Mouse (Mus musculus) neutrophil, adult 5-6 weeks (primary cell): ENCODE results near the gene Maml3. TPM values are rescaled to one million over a fixed set of nuclear protein-coding genes. Genes with fewer than 3 reads are reported as not detected.
A peak's percentile ranks its signal among the peaks of the same experiment; 100 is the strongest.

ENCODE experiments used
- ATAC-seq: fragments of 151-379, 151-347 bp; 2 replicates; pipeline ENCODE4 v1.8.0; 2017; ENCODE audit warnings: mild to moderate bottlenecking, moderate TSS enrichment; ENCODE audit not compliant: insufficient number of reproducible peaks, poor library complexity, low FRiP score, severe bottlenecking; ENCODE audit errors: extremely low read depth
- total RNA-seq: library from RNA; stranded (forward); fragments of 200-1000 nt; gene quantifications from 2 replicates; pipeline ENCODE4 v1.2.3, GENCODE M21; 2017

Gene Maml3
- total RNA-seq = 11.5 and 11.9 TPM in 2 replicates

GRCm38 (mm10) chr3:52104636-52105151 is at the start of gene Maml3:
Maml3 (minus strand) TSS chr3:52105076.
- peak; percentile 48 for ATAC-seq

GRCm38 (mm10) chr3:52151155-52151554 is 46.3 kb upstream of the Maml3 start:
- ATAC-seq = no peak

- ATAC-seq = no peak
Observed at GRCm38 (mm10) chr3:52148301-52148700, 43.4 kb upstream of the Maml3 start.

- no peak for ATAC-seq
Observed at GRCm38 (mm10) chr3:52144776-52145460, 40.0 kb upstream of the Maml3 start.

- ATAC-seq = no peak
Observed at GRCm38 (mm10) chr3:52143017-52143416, 38.1 kb upstream of the Maml3 start.

- ATAC-seq = no peak
Observed at GRCm38 (mm10) chr3:52140162-52140561, 35.3 kb upstream of the Maml3 start.

GRCm38 (mm10) chr3:52125421-52125820 is 20.5 kb upstream of the Maml3 start:
- ATAC-seq = no peak

GRCm38 (mm10) chr3:52120858-52121257 is 16.0 kb upstream of the Maml3 start:
- no peak for ATAC-seq

- ATAC-seq = no peak
Observed at GRCm38 (mm10) chr3:52119216-52119615, 14.3 kb upstream of the Maml3 start.

- ATAC-seq = no peak
Observed at GRCm38 (mm10) chr3:52115421-52115820, 10.5 kb upstream of the Maml3 start.

GRCm38 (mm10) chr3:52108027-52108426 is 3.2 kb upstream of the Maml3 start:
- ATAC-seq = no peak

GRCm38 (mm10) chr3:52105156-52105555 is 280 bp upstream of the Maml3 start:
- no peak for ATAC-seq

- no peak for ATAC-seq
Observed at GRCm38 (mm10) chr3:52104208-52104607, 668 bp downstream of the Maml3 start.

- no peak for ATAC-seq
Observed at GRCm38 (mm10) chr3:52103531-52104181, 1.2 kb downstream of the Maml3 start.

- ATAC-seq = peak; percentile 10
Observed at GRCm38 (mm10) chr3:52102601-52103530, 2.0 kb downstream of the Maml3 start.

GRCm38 (mm10) chr3:52101977-52102600 is 2.8 kb downstream of the Maml3 start:
- peak; percentile 78 for ATAC-seq

- no peak for ATAC-seq
Observed at GRCm38 (mm10) chr3:52101401-52101976, 3.4 kb downstream of the Maml3 start.

- ATAC-seq = no peak
Observed at GRCm38 (mm10) chr3:52100926-52101325, 4.0 kb downstream of the Maml3 start.

- ATAC-seq = no peak
Observed at GRCm38 (mm10) chr3:52100306-52100705, 4.6 kb downstream of the Maml3 start.
